Mouse (Mus musculus) intestine, postnatal 0 days (tissue): ENCODE results near the gene Tnfrsf18. TPM values are rescaled to one million over a fixed set of nuclear protein-coding genes. Genes with fewer than 3 reads are reported as not detected.
A peak's percentile ranks its signal among the peaks of the same experiment; 100 is the strongest.

Experiments
- ATAC-seq: fragments of 200-750 bp; cut with Nextera tagmentation; 2 replicates; pipeline ENCODE4 v1.8.0; 2017; ENCODE audit warnings: mild to moderate bottlenecking, moderate TSS enrichment, moderate library complexity
- H3K27ac ChIP-seq: fragments of 300-500 bp; sonication (generic); 2 replicates; pipeline ENCODE4 v1.5.1; 2014; ENCODE audit warnings: mild to moderate bottlenecking, low read depth, low read length, moderate library complexity
- H3K27me3 ChIP-seq: fragments of 300-500 bp; sonication (generic); replicated peaks from 2 replicates; pipeline ENCODE4 v1.6.1; 2014; ENCODE audit warnings: low read length, mixed read lengths; ENCODE audit not compliant: control insufficient read depth, insufficient read depth
- H3K36me3 ChIP-seq: fragments of 300-500 bp; sonication (generic); 2 replicates; pipeline ENCODE4 v1.6.1; 2014; ENCODE audit warnings: mild to moderate bottlenecking, moderate library complexity; ENCODE audit not compliant: control insufficient read depth, insufficient read depth
- H3K4me1 ChIP-seq: fragments of 300-500 bp; sonication (generic); replicated peaks from 2 replicates; pipeline ENCODE4 v1.6.1; 2014; ENCODE audit warnings: antibody characterized with exemption, low read length, mixed read lengths; ENCODE audit not compliant: control insufficient read depth, insufficient read depth
- H3K4me2 ChIP-seq: fragments of 300-500 bp; sonication (generic); replicated peaks from 2 replicates; pipeline ENCODE4 v1.6.1; 2014; ENCODE audit warnings: low read depth, mild to moderate bottlenecking, moderate library complexity
- H3K4me3 ChIP-seq: fragments of 300-500 bp; sonication (generic); 2 replicates; pipeline ENCODE4 v1.5.1; 2014; ENCODE audit warnings: low read depth, low read length
- H3K9ac ChIP-seq: fragments of 300-500 bp; sonication (generic); 2 replicates; pipeline ENCODE4 v1.6.1; 2014; ENCODE audit warnings: mild to moderate bottlenecking, low read depth, low read length
- H3K9me3 ChIP-seq: fragments of 300-500 bp; sonication (generic); 2 replicates; pipeline ENCODE4 v1.6.1; 2016; ENCODE audit warnings: mixed run types; ENCODE audit not compliant: control insufficient read depth
- CTCF ChIP-seq: sonication (generic); IDR thresholded peaks from 2 replicates; pipeline ENCODE4 v1.5.1; 2016; ENCODE audit warnings: low read depth, mild to moderate bottlenecking, control low read depth, antibody characterized with exemption, moderate library complexity
- WGBS: fragments of 180-500 bp; shearing (Covaris S2); extraction: QIAGEN DNeasy Blood & Tissue Kit; methylation state at CpG from one replicate; pipeline ENCODE4 v1.1.7; 2014; 5-methylcytosine and 5-hydroxymethylcytosine counted together
- polyA plus RNA-seq: library from polyadenylated mRNA; unstranded; fragments of >200 nt; fragmentation: Nextera tagmentation; extraction: Ambion mirVana; gene quantifications from 2 replicates; pipeline ENCODE4 v1.2.1, GENCODE M21; 2015

The Tnfrsf18 gene
- polyA plus RNA-seq, 1 experiment from 2014 or later: 0.56 TPM

- H3K4me2 ChIP-seq: peak overlapping the region; percentile 76
- WGBS: 2% methylated on average over 7 of the region's 7 CpGs
- H3K36me3 ChIP-seq: peaks cover 22% of the 10 kb centered on the region; the same call in 1 of the 2 replicates
- H3K4me1 ChIP-seq: peaks cover 9% of the 10 kb centered on the region; the same call in 1 of the 2 replicates
- TF ChIP-seq CTCF: no peak
- no peaks in the 10 kb centered on the region for H3K9me3 ChIP-seq
- H3K9ac ChIP-seq: peak overlapping the region; percentile 58
- H3K27me3 ChIP-seq: no peaks in the 10 kb centered on the region
- peak overlapping the region; percentile 54 for H3K4me3 ChIP-seq
- ATAC-seq: no peak; the same call in 1 of the 2 replicates
- 0 out of 2 replicates have a peak overlapping the region, but pooled peaks have one; percentile 71 for H3K27ac ChIP-seq
These were observed 5.3 kb downstream of the Tnfrsf18 start for GRCm38 (mm10) chr4:156031255-156031592.

GRCm38 (mm10) chr4:156031593-156032391 is 5.8 kb downstream of the Tnfrsf18 start:
- TF ChIP-seq CTCF: peak; percentile 7; the same call in 1 of the 2 replicates
- no peaks in the 10 kb centered on the region for H3K27me3 ChIP-seq
- H3K4me3 ChIP-seq: peak overlapping the region; percentile 54
- H3K9ac ChIP-seq: peak overlapping the region; percentile 58
- no peaks in the 10 kb centered on the region for H3K9me3 ChIP-seq
- peak overlapping the region; percentile 71 for H3K27ac ChIP-seq
- H3K36me3 ChIP-seq: peaks cover 22% of the 10 kb centered on the region; the same call in 1 of the 2 replicates
- WGBS: 1% methylated on average over 24 of the region's 24 CpGs
- H3K4me1 ChIP-seq: peaks cover 9% of the 10 kb centered on the region; the same call in 1 of the 2 replicates
- peak overlapping the region; percentile 76 for H3K4me2 ChIP-seq
- peak; percentile 70 for ATAC-seq

DNA sequence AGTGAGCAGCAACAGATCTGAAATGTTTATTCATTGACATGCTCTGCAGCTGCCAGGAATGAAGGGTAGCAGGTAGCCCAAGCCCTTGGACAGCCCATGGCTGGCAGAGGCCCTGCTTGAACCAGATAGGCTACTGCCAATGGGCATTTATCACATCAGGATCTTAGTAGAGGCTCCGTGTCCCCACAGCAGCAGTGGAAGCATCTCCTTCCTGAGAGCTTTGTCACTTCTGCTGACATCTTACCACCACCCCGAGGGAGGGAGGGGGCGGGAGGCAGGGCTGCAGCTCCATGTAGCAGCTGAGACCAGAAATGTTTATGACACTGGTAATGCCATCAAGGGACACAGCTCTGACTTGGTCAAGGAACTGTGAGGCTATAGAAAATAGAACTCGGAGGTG is 6.9 kb downstream of the Tnfrsf18 start:
- WGBS: 81% methylated on average over 4 of the region's 4 CpGs
- peaks cover 9% of the 10 kb centered on the region; the same call in 1 of the 2 replicates for H3K4me1 ChIP-seq
- H3K27ac ChIP-seq: peak overlapping the region; percentile 71; the same call in 1 of the 2 replicates

GRCm38 (mm10) chr4:156033476-156034119 is 7.6 kb downstream of the Tnfrsf18 start:
- Histone ChIP-seq H3K4me2 (no peak overlapping the region), H3K36me3 (peaks cover 16% of the 10 kb centered on the region; the same call in 1 of the 2 replicates), H3K9ac (no peak overlapping the region), H3K9me3 (no peaks in the 10 kb centered on the region), H3K27ac (no peak overlapping the region), H3K27me3 (no peaks in the 10 kb centered on the region), H3K4me1 (peaks cover 9% of the 10 kb centered on the region; the same call in 1 of the 2 replicates), H3K4me3 (no peak overlapping the region)
- no peak for ATAC-seq
- WGBS: 38% methylated on average over 6 of the region's 6 CpGs
- TF ChIP-seq CTCF: peak; percentile 85

More for the DNA sequence above, 6.9 kb downstream of the Tnfrsf18 start:
- no peak for TF ChIP-seq CTCF
- no peaks in the 10 kb centered on the region for H3K27me3 ChIP-seq
- H3K4me2 ChIP-seq: peak overlapping the region; percentile 76; the same call in 1 of the 2 replicates
- H3K36me3 ChIP-seq: peaks cover 22% of the 10 kb centered on the region; the same call in 1 of the 2 replicates
- no peaks in the 10 kb centered on the region for H3K9me3 ChIP-seq
- no peak for ATAC-seq
- H3K9ac ChIP-seq: no peak overlapping the region
- no peak overlapping the region for H3K4me3 ChIP-seq

- no peak overlapping the region for H3K4me3 ChIP-seq
- TF ChIP-seq CTCF: no peak
- 82% methylated on average over 4 of the region's 4 CpGs for WGBS
- peaks cover 9% of the 10 kb centered on the region; the same call in 1 of the 2 replicates for H3K4me1 ChIP-seq
- H3K9me3 ChIP-seq: no peaks in the 10 kb centered on the region
- no peaks in the 10 kb centered on the region for H3K27me3 ChIP-seq
- H3K9ac ChIP-seq: no peak overlapping the region
- H3K36me3 ChIP-seq: peaks cover 14% of the 10 kb centered on the region; the same call in 1 of the 2 replicates
- ATAC-seq: no peak
- H3K27ac ChIP-seq: no peak overlapping the region
- no peak overlapping the region; the same call in 1 of the 2 replicates for H3K4me2 ChIP-seq
These were observed 8.3 kb downstream of the Tnfrsf18 start for GRCm38 (mm10) chr4:156034301-156034700.

DNA sequence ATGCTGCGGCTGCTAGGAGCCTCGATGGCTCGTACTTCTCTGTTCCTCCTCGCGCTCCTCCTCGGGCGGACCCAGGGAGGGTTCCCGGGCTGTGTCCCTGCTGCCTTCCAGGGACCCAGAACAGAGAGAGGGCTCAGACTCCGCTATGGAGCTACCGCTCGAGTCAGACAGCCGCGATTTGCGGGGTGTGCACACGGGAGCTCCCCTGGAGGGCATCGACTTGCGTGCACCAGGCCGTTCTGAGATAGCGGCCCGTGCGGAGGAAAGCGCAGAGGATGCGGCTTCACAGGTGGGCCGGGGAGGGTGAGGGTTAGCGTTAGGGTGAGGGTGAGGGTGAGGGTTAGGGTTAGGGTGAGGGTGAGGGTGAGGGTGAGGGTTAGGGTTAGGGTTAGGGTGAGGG is 8.9 kb downstream of the Tnfrsf18 start:
- Histone ChIP-seq H3K27ac (no peak overlapping the region), H3K27me3 (no peaks in the 10 kb centered on the region), H3K4me1 (peaks cover 9% of the 10 kb centered on the region; the same call in 1 of the 2 replicates), H3K9me3 (no peaks in the 10 kb centered on the region), H3K9ac (no peak overlapping the region), H3K36me3 (peaks cover 13% of the 10 kb centered on the region; the same call in 1 of the 2 replicates), H3K4me3 (no peak overlapping the region), H3K4me2 (peak overlapping the region; percentile 21; the same call in 1 of the 2 replicates)
- 47% methylated on average over 25 of the region's 25 CpGs for WGBS
- no peak for ATAC-seq
- no peak for TF ChIP-seq CTCF
